Mouse (Mus musculus): ENCODE measurements around the gene Lsm4.

DNA sequence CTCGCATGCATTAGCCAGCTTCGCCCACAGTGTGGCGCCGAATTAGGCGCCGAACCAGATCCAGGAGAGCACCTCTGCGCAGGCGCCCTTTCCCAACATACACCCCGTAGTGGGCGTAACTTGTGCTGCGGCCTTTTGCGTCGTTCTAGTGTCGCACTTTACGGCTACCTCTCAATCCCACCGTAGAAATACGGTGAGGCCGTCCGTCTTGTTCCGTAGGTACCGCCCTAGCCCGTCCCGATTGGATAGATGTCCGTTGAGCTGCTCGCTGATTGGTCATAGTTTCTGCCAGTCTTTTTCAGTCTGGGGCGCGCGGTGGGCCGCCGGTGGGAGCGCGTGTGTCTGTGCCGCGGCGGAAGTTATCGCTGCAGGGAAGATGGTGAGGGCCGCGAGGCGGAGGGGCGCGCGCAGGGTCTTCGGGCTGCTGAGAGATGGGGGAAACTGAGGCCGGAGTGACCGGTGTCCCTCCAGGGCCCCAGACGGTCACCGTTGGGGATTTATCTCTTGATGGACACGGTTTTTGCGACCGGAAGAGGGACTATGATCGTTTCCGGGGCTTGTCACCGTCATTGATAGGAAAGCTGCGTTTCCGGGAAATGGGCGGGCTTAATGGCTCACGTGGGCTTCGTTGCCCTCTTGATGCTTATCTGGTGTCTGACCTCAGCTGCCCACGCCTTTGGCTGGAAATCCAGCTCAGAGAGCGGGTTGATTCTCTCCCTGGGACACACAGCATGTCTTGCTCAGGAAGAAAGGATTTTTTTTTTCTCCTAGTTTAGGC, at the start of gene Lsm4:
- TF ChIP-seq CTCF (conservative IDR thresholded peaks at IDR 0.05; ENCODE audit: low read length): peak; percentile 66
- TF ChIP-seq POU5F1 (IDR thresholded peaks at IDR 0.05; ENCODE audit: borderline replicate concordance, low read length): no peak

Measured in E14TG2a.4 (cell line).